Mouse (Mus musculus) large intestine, adult 2 months (tissue): ENCODE data around the gene Hsf4. TPM values are rescaled to one million over a fixed set of nuclear protein-coding genes. Genes with fewer than 3 reads are reported as not detected.

Source experiments
- DNase-seq: peaks from one replicate; pipeline ENCODE4 v3.0.0-alpha.2; 2012; ENCODE audit warnings: low read depth, low spot score
- WGBS: fragments of 180-500 bp; shearing (Covaris S2); methylation state at CpG from one replicate; pipeline ENCODE4 v1.1.7; 2018; 5-methylcytosine and 5-hydroxymethylcytosine counted together
- polyA plus RNA-seq: library from polyadenylated mRNA; depleted of rRNA; stranded (reverse); fragments of >200 nt; gene quantifications from 2 replicates; pipeline ENCODE4 v1.2.3, GENCODE M21; 2012

Hsf4 gene
- polyA plus RNA-seq, 1 experiment: 1.2 TPM

GRCm38 (mm10) chr8:105298351-105299252 is 29.0 kb downstream of the Hsf4 start:
- DNase-seq: no peak
- WGBS: 32% methylated on average over 18 of the region's 18 CpGs

GRCm38 (mm10) chr8:105299962-105300361 is 30.4 kb downstream of the Hsf4 start:
- WGBS: 79% methylated on average over 8 of the region's 8 CpGs
- no peak for DNase-seq

GRCm38 (mm10) chr8:105303396-105303795 is 33.8 kb downstream of the Hsf4 start:
- 78% methylated on average over 8 of the region's 8 CpGs for WGBS
- no peak for DNase-seq

- no peak for DNase-seq
- 78% methylated on average over 9 of the region's 9 CpGs for WGBS
These were observed 34.3 kb downstream of the Hsf4 start for GRCm38 (mm10) chr8:105303874-105304273.

GRCm38 (mm10) chr8:105304325-105305210 is 35.0 kb downstream of the Hsf4 start:
- no peak for DNase-seq
- WGBS: 51% methylated on average over 9 of the region's 9 CpGs

- 4% methylated on average over 30 of the region's 30 CpGs for WGBS
These were observed 35.9 kb downstream of the Hsf4 start, which contains the start of gene Elmo3 for GRCm38 (mm10) chr8:105305211-105306145. Gene Elmo3 (plus strand): TSS chr8:105305601.

GRCm38 (mm10) chr8:105306146-105306691 is 36.6 kb downstream of the Hsf4 start:
- DNase-seq: no peak
- 17% methylated on average over 5 of the region's 5 CpGs for WGBS

More at GRCm38 (mm10) chr8:105305211-105306145, 35.9 kb downstream of the Hsf4 start, which contains the start of gene Elmo3:
- DNase-seq: peak; percentile 76

- no peak for DNase-seq
- WGBS: 95% methylated on average over 13 of the region's 13 CpGs
These were observed 38.1 kb downstream of the Hsf4 start for GRCm38 (mm10) chr8:105307670-105308069.

- no peak for DNase-seq
- 94% methylated on average over 10 of the region's 10 CpGs for WGBS
These were observed 38.8 kb downstream of the Hsf4 start for GRCm38 (mm10) chr8:105308428-105308827.

- no peak for DNase-seq
- WGBS: 85% methylated on average over 15 of the region's 15 CpGs
These were observed 39.7 kb downstream of the Hsf4 start for GRCm38 (mm10) chr8:105309142-105309847.

GRCm38 (mm10) chr8:105310118-105310517 is 40.5 kb downstream of the Hsf4 start:
- WGBS: 85% methylated on average over 8 of the region's 8 CpGs
- no peak for DNase-seq

GRCm38 (mm10) chr8:105311718-105312117 is 42.1 kb downstream of the Hsf4 start:
- no peak for DNase-seq
- WGBS: 82% methylated on average over 1 of the region's 1 CpGs

GRCm38 (mm10) chr8:105312891-105313481 is 43.4 kb downstream of the Hsf4 start:
- DNase-seq: no peak
- WGBS: 89% methylated on average over 8 of the region's 8 CpGs

- DNase-seq: no peak
- WGBS: 88% methylated on average over 9 of the region's 9 CpGs
These were observed 44.2 kb downstream of the Hsf4 start for GRCm38 (mm10) chr8:105313622-105314402.

- WGBS: 91% methylated on average over 18 of the region's 18 CpGs
- no peak for DNase-seq
These were observed 45.6 kb downstream of the Hsf4 start for GRCm38 (mm10) chr8:105315073-105315769.

GRCm38 (mm10) chr8:105317941-105318340 is 48.3 kb downstream of the Hsf4 start:
- DNase-seq: no peak

More at GRCm38 (mm10) chr8:105317941-105318340, 48.3 kb downstream of the Hsf4 start:
- 74% methylated on average over 4 of the region's 4 CpGs for WGBS
